Mouse (Mus musculus): Measurements from ENCODE around the gene E2f1.

DNA sequence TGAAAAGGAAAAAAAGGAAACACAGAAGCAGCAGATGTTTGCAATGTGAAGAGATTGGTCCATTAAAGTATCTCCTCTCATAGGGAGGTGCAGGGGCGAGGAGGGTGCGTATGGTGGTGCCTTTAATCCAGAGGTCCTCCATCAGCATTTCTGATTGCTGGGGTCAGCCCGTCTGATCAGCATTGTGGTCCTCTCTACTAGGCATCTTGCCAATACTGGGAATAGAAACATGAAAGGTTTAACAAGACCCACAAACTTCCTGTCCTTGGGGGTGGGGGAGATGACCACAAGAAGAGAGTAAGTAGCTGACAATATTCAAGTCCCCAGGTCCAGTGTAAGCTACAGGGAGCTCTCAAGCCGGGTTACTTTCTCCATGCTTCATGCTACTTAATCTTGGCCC is 974 bp upstream of the E2f1 start:
- TF ChIP-seq MAFK (IDR thresholded peaks at IDR 0.05; ENCODE audit: insufficient replicate concordance, low read length) (no peak), ZC3H11A (IDR thresholded peaks at IDR 0.05; ENCODE audit: low read depth, low read length) (no peak), POLR2AphosphoS2 (IDR thresholded peaks at IDR 0.05; ENCODE audit: low read depth, low read length) (no peak), E2F4 (IDR thresholded peaks at IDR 0.05; ENCODE audit: insufficient replicate concordance, low read depth, low read length) (no peak), SMC3 (IDR thresholded peaks at IDR 0.05; ENCODE audit: low read depth, low read length) (no peak), UBTF (IDR thresholded peaks at IDR 0.05; ENCODE audit: low read depth, low read length) (no peak), EP300 (IDR thresholded peaks at IDR 0.05; ENCODE audit: low read length) (no peak), CHD2 (IDR thresholded peaks at IDR 0.05; ENCODE audit: low read length) (no peak), RAD21 (IDR thresholded peaks at IDR 0.05; ENCODE audit: low read depth, low read length) (no peak), TBP (conservative IDR thresholded peaks at IDR 0.05; ENCODE audit: low read depth, low read length) (no peak)

Data from CH12.LX (cell line).